Mouse (Mus musculus) lung, postnatal 0 days (tissue): ENCODE measurements at regions not wholly inside any gene's neighbourhood (a gene's known extent, or its start where the extent isn't known, plus 50 kb on each side); places are given as distances from the start of the nearest gene placed in this dataset.

Source experiments
- CTCF ChIP-seq: IDR thresholded peaks from 2 replicates; pipeline ENCODE4 v1.5.1; 2016; ENCODE audit warnings: antibody characterized with exemption, mild to moderate bottlenecking
- EP300 ChIP-seq: IDR thresholded peaks from 2 replicates; pipeline ENCODE4 v1.6.1; 2016; ENCODE audit warnings: antibody characterized with exemption, mild to moderate bottlenecking, control low read depth

- no peak for TF ChIP-seq CTCF
- no peak for TF ChIP-seq EP300
Observed at GRCm38 (mm10) chr19:20226756-20227155, 164.0 kb downstream of the Anxa1 start.
